Mouse (Mus musculus): Measurements from ENCODE around the gene Malsu1. TPM values are rescaled to one million over a fixed set of nuclear protein-coding genes. Genes with fewer than 3 reads are reported as not detected.

Malsu1 gene
- 13.7 and 14.4 TPM in 2 replicates for polyA plus RNA-seq (2012; rRNA removed)

DNA sequence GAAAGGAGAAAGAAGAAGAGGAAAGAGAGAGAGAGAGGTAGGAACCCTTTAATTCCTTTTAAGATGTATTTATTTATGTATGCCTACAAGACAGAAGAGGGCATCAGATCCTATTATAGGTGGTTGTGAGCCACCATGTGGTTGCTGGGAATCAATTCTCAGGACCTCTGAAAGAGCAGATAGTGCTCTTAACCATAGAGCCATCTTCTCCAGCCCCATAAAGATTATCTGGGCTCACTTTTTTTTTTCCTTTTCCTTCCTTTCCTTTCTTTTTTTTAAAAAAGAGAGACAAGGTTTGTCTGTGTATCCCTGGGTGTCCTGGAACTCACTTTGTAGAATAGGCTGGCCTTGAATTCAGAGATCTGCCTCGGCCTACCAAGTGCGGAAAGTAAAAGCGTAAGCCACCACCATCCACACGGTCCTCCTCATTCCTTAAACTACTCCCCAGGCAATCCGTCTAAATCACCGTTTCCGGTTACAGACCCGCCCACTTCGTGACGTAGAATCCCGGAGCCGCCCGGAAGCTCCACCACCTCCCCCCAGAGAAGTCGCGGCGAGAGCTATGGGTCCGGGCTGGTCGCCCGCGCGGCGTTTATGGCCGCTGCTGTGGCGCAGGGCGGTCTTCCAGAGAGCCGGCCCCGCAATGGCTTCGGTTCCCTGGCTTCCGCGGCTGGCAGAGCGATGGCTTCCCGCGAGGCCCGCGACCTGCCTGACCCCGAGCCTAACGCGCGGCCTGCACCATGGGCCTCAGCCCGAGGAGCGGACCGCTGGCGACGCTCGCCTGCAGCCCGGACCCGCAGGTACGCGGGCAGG is at the start of gene Malsu1:
Malsu1 (plus strand) TSS at position 492 of the 813 bp plus-strand sequence.
- DNase-seq (ENCODE audit: low read depth, low spot score): peak; percentile 88
- WGBS: under 1% methylated on average over 49 of the region's 49 CpGs

DNA sequence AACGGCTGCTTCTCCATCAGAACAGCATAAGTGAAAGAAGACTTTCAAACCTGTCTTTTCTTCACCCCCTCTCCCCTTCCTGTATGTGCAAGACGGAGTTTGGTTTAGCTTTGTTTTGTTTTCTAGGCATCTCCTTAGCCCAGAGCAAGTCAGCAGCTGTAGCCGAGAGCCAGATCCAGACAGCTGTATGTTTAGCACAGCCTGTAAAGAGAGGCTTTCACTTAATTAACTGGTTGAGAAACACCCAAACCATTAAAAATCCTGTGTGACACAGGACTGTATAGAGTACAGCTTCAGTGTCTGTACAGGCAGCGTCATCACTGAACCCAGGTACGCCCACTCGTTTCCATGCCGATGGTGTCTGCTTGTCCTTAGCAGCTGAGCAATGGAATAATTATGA is 48.3 kb upstream of the Malsu1 start:
- 87% methylated on average over 7 of the region's 7 CpGs for WGBS
- no peak for DNase-seq (ENCODE audit: low read depth, low spot score)

DNA sequence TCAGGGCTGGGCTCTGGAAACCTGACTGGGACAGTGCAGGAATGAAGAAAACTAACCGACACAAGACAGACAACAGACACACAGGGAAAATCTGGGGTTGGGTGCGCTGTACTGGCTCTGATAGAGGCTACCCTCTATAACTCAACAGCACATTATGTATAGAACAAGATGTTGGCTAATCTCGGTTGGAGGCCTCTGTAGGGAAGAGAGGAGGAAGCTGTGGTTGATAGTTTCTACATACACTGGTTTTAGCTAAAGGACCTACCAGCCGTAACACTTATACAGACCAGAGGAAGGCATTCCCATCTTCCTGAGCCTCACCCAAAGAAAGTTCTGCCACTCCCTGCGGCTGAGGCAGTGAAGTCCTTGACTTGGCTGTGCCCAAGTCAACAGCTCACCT is 47.1 kb upstream of the Malsu1 start:
- DNase-seq (ENCODE audit: low read depth, low spot score): no peak
- 40% methylated on average over 5 of the region's 5 CpGs for WGBS

DNA sequence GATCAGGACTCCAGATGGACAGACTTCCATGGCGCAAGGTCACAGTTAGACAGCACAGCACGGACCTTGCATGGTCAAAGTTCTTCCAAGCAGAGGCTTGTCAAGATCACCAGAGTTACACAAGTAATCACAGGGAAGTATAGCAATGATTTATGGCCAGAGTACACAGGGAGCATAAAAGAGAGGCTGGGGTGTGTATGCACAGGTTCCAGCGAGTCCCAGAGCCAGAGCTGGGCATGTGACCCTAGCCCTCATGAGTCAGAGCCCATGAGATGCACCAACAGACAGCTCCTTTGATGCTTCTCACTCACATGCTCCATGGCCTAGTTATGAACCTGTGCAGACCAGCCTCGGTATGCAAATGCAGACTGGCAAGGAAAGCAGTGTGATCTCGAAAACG is 45.6 kb upstream of the Malsu1 start:
- WGBS: 27% methylated on average over 6 of the region's 6 CpGs
- peak; percentile 54 for DNase-seq (ENCODE audit: low read depth, low spot score)

DNA sequence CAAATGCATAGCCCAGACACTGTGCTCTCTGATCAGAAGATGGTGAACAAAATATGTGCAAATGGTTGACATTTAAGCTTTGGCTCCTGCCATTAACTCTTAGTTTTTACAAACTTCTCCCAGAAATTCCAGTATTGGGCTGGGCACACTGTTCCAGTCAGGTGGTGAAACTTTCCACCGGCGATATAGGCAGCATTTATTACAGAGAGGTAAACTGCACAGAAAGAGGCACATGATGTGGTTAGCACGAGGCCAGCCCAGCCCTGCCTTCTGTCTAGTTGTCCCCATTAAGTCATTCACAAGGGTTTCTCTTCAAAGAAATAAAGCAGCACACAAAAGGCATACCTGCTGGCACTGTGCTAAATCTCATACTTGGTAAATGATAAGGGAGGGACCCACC is 44.9 kb upstream of the Malsu1 start:
- 29% methylated on average over 3 of the region's 3 CpGs for WGBS
- no peak for DNase-seq (ENCODE audit: low read depth, low spot score)

DNA sequence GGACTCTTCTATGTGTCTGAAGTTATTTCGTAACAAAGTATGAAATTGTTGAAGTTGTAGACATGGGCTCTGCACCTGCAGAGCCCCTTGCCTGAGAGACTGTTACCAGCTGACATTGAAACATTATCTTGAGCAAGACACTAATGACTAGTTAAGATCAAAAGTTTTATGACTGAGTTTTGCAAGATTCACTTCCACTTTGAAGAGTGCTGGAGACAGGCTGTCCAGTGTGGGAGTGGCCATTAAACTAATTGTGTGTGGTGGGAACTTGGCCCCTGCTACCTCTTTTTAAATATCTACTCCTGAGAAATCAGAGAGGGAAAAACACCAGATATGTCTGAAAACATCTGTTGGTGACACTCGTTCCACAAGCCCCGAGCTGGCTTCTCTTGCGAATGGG is 42.4 kb upstream of the Malsu1 start:
- no peak for DNase-seq (ENCODE audit: low read depth, low spot score)
- 71% methylated on average over 4 of the region's 4 CpGs for WGBS

DNA sequence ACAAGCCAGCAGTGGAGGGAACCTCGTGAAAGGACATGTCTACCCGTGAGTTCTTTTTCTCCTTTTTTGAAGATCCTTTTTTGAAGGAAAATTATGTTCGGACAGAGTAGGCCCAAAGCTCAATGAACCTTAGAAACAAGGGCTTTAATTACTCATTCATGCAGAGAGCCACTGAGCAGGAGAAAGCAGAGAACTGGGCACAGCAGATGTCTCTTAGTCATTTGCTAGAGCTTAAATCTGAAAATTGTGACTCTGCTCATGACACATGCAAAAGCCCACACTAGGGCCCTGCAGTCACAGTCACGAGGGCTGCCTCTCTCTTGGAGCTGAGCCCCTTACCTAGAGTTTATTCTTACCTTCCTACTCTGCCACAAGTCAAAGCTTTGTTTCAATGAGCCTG is 40.8 kb upstream of the Malsu1 start:
- DNase-seq (ENCODE audit: low read depth, low spot score): no peak
- 83% methylated on average over 4 of the region's 4 CpGs for WGBS

DNA sequence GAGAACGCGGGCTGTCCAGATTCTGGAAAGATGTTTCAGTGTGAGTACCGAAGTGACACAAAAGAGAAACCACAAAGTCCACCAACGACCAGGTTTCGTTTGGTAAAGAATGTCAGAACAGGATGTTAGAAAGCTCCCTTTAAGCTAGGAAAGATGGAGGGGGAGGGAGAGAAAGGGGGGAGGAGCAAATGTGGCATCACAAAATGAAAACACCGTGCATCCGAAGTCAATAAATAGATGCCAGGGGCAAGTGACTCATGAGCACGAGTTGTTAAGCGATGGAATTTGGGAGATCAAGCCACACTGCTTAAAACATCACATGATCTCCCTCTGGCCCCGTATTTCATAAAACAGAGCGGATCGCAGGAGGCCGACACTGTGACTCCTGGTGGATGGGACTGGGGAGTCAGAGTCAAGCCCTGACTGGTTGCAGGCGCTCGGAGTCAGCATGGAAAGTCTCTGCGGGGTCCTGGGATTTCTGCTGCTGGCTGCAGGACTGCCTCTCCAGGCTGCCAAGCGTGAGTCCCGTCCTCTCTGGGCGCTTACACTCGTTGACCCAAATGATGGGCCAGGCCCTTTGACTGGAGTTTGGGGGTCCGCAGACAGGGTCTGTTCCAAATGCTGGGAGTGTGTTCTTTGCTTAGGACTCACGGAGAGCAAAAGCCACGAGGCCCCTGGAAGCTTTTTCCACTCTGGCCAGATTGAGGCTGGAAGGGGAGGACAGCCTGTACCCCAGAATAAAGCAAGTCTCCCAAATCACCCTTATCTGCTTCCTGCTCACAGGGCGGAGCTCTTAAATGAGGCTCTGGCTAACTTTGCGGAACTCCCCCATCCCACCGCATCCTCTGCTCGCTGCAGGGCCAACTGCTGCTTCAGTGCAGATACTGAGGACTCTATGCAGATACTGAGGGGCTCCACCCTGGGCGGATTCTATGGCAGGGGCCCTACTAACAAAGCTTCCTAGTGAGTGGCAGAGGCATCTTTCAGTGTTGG is 37.0 kb upstream of the Malsu1 start, which contains the start of gene Gpnmb:
Gpnmb (plus strand) TSS at position 272 of the 993 bp plus-strand sequence.
- WGBS: 58% methylated on average over 28 of the region's 28 CpGs
- no peak for DNase-seq (ENCODE audit: low read depth, low spot score)

DNA sequence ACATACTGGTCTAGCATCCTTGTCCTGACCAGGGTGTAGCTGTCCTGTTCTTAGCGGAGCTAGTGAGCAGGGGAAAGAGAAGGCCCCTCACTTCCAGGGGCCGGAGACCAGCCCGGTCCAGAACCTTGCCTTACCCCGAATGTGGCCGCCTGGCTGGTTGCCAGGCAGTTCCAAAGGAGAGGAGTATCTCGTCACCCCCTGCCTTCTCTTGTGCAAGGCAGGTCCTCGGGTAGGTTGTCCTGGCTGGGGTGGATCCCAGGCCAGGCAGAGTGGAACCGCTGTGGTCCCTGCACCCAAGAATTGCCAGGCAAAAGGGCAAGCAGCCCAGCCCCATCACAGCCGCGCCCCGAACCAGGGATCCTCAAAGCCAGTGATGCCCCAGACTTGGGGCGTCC is 36.3 kb upstream of the Malsu1 start:
- DNase-seq (ENCODE audit: low read depth, low spot score): no peak
- WGBS: 41% methylated on average over 12 of the region's 12 CpGs

DNA sequence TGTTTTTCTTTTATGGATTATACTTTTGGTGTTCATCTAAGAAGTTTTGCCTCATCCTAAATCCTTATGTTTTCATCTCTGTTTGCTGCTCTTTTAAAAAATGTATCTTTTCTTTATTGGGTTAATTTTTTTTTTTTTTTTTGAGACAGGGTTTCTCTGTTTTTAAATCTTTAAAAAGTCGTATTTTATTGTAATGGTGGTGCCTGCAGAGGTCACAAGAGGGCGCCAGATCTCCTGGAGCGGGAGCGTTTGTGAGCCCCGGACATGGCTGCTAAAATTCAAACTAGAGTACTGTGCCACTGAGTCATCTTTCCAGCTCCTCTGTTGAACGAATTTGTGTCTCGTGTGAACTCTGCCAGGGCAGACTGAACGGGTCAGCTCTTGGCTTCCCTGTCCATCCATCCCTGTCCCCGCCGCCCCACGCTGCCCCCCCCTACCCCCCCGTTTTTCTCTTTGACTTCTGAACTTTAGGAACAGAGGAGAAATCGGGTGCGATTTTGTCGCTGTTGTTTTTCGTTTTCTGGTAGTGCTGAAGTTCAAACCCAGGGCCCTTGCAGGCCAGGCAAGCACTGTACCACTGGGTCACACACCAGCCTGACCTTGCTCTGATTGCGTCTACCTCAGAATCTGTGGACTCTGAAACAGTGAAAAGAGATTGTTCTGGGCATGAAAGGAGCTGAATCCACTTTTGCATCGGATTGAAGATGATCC is 34.0 kb upstream of the Malsu1 start:
- WGBS: 14% methylated on average over 18 of the region's 18 CpGs
- DNase-seq (ENCODE audit: low read depth, low spot score): no peak

DNA sequence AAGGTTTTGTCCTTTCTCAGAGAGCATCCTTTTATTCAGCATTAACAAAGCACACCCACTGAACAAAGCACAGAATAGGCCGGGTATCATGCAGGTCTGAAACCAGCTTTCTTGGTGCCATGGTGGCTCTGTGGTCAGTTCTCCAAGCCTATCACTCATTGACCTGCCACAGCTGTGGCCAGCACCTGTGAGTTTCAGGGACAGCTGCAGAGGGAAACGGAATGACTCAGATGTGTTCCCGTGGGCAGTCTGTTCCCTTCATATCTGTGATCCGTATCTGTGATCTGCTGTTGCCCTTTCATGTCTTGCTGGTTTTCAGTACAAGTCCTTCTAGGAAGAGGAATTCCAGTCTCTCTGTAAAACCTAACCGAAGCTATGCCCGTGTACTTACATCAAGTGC is 27.1 kb upstream of the Malsu1 start:
- WGBS: 73% methylated on average over 6 of the region's 6 CpGs
- no peak for DNase-seq (ENCODE audit: low read depth, low spot score)

DNA sequence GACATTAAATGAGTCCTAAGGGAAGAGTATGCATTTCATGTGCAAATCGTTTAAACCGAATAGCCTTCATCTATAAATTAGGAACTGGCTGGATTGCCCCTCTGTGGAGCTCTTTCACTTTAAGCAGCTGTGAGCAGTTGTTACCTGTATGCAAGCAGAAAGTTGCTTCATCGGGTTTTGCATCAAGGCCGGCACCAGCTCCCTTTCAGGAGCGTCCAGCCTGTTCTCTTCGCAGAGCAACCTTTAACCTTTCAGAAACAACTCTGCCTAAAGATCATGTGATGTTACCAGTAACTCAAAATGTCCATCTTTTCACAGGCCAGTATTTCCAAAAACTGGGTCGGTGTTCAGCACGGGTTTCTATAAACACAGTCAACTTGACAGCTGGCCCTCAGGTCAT is 26.6 kb upstream of the Malsu1 start:
- no peak for DNase-seq (ENCODE audit: low read depth, low spot score)
- WGBS: 62% methylated on average over 8 of the region's 8 CpGs

DNA sequence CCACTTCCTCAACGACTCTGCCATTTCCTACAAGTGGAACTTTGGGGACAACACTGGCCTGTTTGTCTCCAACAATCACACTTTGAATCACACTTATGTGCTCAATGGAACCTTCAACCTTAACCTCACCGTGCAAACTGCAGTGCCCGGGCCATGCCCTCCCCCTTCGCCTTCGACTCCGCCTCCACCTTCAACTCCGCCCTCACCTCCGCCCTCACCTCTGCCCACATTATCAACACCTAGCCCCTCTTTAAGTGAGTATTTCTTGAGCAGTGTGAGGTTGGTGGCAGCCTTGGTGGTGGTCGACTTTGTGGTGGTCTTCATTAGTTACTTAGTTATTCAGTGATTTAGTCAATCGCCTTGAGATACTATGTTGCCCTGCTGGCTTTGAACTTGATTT is 25.7 kb upstream of the Malsu1 start:
- DNase-seq (ENCODE audit: low read depth, low spot score): no peak
- 62% methylated on average over 10 of the region's 10 CpGs for WGBS

DNA sequence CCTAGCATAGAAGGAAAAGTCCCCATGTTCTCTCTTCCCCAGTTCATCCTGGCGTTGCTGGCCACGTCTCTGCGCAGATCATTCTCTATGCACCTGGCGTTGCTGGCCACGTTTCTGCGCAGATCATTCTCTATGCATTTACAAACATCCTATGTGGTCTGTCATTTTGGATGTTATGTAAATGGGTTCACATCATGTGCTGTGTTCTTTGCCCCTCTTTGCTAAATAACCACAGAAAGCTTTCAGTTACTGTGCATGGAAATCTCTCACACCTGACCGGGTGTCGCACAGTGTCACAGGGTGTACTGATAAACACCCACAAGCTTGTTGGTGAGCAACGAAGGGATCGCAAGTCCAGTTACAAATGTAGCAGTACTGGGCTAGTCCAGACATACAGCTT is 25.2 kb upstream of the Malsu1 start:
- DNase-seq (ENCODE audit: low read depth, low spot score): no peak
- WGBS: 88% methylated on average over 10 of the region's 10 CpGs

DNA sequence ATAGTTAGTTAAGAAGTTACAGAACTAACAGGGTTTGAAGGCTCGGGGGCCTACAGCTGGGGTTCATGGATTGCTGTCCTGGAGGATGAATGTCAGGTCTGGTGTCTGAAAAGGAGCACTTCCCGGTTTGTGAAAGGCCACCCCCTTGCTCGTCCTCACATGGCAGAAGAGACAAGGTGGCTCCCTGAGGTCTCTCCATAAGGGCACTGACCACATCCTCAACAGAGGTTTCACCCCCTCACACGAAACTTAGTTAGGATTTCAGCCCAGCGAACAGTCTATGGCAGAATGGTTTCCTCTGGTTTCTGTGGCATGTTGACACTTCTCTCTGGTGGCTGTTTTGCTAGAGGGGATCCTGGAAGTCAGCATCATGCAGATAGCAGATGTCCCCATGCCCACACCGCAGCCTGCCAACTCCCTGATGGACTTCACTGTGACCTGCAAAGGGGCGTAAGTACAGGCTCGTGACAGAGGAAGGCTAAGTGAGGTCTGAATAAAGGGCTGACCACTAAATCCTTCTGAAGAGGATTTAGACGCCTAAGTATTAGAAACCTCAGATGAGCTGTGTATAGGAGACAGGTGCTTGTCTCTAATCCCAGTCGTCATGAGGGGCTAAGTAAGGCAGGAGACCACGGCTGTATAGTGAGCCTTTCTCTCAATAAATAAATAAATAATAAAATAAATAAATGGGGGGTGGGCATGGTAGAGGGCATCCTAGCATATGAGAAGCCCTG is 22.8 kb upstream of the Malsu1 start:
- WGBS: 69% methylated on average over 11 of the region's 11 CpGs
- no peak for DNase-seq (ENCODE audit: low read depth, low spot score)

DNA sequence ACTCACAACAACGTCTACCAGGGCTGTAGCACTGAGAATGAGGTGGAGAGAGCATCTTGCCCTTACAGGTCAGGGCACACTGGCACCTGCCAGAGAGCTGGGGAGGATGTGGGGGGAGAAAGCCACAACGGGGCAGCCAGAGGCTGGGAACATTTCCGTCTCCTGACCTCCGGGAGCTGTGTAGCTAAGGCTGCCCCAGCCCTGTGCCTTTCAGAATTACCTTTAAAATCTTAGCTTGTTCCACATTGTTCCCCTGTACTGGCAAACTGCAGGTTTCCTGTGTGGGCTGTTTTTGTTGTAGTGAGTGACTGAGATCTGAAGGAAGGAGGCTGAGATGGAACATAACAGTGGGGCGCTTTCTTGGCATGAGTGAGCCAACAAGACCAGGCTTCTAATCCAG is 21.4 kb upstream of the Malsu1 start:
- WGBS: 54% methylated on average over 5 of the region's 5 CpGs
- DNase-seq (ENCODE audit: low read depth, low spot score): no peak

DNA sequence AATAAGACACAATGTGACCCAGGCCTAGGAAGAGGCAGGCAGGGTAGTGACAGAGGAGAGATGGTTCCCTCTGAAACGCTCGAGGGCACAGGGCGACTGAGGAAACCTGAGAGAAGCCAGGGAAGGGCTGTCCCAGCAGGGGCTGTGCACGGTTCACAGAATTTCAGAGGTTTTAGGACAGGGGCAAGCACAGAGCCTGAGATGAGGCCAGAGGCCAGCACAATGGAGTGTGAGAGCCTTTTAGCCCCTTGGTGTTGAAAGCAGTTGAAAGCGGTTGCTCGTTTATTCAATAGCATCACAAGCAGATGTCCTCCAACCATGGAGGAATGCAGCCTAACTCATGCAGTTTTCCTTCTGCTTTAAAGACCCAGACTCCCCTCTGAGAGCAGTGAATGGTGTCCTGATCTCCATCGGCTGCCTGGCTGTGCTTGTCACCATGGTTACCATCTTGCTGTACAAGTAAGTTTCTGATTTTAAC is 18.3 kb upstream of the Malsu1 start:
- no peak for DNase-seq (ENCODE audit: low read depth, low spot score)
- WGBS: 62% methylated on average over 7 of the region's 7 CpGs

DNA sequence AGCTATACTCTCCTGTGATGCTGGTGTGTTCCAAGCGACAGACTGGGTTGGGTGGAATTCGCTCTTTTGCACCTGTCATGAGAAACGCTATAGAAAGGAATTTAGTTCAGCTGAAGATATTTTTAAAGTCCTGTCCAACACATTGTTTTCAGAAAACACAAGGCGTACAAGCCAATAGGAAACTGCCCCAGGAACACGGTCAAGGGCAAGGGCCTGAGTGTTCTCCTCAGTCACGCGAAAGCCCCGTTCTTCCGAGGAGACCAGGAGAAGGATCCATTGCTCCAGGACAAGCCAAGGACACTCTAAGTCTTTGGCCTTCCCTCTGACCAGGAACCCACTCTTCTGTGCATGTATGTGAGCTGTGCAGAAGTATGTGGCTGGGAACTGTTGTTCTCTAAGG is 17.6 kb upstream of the Malsu1 start:
- no peak for DNase-seq (ENCODE audit: low read depth, low spot score)
- 83% methylated on average over 9 of the region's 9 CpGs for WGBS

Measured in large intestine, adult 2 months (tissue).